Mouse (Mus musculus) adrenal gland, postnatal 36 days (tissue): Measurements from ENCODE around the gene Arl4d. TPM values are rescaled to one million over a fixed set of nuclear protein-coding genes. Genes with fewer than 3 reads are reported as not detected.

ENCODE experiments used
- DNase-seq, 2 experiments: peaks; one replicate each; pipeline ENCODE4 v3.0.0; 2021; ENCODE audit warnings: mixed read lengths in 1 of 2
- total RNA-seq, 2 experiments: library from RNA; stranded (reverse); gene quantifications; 2 replicates each; pipeline ENCODE4 v1.2.3; 2021

Arl4d gene
- total RNA-seq, 2 experiments from 2014 or later: 11.4 to 12.5 TPM

DNA sequence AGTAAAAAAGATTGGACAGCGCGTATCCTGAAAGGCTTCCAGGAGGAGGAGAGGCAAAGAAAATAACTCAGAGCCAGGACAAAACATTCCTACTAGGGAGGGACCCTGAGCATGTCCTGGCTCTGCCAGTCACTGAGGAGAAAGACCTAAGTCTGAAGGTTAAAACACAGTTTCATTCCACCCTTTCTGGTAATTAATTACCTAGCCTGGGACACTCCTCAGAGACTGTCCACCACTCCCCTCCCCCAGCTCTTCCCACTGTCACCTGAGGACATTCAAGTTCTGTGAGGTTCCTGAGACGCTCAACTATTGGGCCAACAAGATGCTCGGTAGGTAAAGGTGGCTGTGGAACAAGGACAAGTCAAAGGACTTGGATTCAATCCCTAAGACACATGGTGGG lies 10.0 kb downstream of the Arl4d start:
- no peak for DNase-seq

DNA sequence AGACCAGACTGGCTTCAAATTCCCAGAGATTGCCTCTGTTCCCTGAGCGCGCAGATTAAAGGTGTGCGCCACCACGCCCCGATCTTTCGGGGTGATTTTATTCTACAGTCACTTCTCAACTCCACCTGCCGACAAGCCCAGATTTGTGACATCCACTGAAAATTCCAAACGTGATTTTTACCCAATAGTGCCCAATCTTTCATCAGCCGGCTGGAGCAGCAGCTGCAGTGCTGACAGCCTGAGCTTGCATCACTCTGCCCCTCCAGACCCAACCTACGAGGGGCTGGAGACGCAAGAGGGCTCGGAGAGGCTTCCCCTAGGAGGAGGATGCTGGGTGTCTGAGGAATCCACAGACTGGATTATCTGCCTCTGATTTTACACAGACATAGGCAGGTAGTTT lies 12.3 kb downstream of the Arl4d start:
- no peak for DNase-seq

DNA sequence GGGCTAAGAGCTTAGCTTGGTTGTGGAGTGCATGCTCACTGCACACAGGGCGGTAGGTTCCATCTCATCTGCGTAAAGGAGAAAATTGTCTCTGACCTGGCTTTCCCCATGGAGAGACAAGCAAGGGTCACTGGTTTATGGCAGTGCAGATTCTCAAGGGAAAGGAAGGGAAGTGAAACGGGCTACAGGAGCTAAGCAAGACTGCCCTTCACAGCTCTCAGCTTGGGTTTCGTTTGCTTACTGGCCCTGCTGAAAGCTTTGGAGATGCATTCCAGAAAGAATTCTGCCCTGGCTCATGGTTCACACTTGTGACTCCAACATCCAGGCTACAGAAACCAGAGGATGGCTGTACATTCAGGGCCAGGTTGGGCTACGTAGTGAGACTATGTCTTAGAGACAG lies 13.4 kb downstream of the Arl4d start:
- no peak for DNase-seq

DNA sequence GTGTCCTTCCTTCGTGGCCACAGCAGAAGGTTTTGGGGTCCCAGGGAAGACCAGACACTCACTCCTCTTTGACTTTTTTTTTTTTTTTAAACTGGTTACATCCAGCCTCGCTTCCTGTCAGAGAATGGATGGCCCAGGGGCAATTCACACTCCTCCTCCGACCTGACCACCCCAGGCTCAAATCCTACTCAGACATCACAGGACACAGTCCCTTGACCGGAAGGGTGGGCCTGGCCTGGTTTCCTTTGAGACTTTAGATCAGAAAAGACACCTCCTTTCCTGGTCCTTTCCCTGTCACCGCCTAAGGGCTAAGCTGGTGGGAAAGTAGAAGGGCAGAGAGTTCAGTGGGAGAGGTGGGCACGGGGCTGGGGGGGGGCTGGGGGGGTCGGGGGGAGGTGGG lies 14.6 kb downstream of the Arl4d start:
- DNase-seq: no peak

DNA sequence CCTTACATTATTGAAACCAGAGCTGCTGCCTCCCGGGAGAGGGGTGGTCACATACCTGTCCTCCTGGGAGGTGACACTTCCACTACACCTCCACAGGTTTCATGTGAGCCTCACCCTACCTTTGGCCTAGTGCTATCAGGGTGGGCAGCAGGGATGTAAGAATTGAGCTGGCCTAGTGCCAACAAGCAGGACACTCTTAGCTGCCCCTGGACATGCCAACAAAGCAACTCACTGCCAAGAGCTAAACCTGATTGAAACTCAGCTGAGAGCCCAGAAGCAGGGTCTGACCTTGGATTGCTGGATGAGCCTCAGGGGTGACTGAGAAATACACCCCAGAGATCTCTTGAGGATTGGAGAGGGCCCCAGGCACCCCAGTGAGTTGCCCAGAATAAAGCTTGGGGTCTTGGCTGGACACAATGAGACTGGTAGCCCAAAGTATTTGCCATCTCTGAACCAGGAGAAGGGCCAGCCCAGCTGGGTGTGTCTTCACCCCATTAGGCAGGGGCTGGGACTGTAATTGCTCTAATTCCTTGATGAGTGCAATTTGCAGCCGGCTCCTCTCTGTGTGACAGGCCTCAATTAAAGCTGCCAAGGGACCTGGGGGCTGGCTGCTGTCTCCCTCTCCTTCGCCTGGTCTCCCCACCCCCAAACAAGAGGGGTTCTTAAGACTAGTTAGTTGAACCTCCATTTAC lies 15.4 kb downstream of the Arl4d start:
- DNase-seq: no peak

DNA sequence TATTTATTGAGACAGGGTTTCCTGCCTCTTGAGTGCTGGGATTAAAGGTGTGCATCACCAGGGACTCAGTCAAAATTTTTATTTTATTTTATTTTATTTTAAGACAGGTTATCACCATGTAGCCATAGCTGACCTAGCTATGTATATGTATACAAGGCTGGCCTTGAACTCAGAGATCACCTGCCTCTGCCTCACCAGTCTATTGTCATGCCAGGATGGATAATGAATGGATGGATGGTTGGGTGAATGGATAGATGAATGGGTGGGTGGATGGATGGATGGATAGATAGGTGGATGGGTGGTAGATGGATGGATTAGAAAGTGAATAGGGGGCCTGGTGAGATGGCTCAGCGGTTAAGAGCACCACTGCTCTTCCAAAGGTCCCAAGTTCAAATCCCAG lies 16.6 kb downstream of the Arl4d start:
- DNase-seq: no peak

DNA sequence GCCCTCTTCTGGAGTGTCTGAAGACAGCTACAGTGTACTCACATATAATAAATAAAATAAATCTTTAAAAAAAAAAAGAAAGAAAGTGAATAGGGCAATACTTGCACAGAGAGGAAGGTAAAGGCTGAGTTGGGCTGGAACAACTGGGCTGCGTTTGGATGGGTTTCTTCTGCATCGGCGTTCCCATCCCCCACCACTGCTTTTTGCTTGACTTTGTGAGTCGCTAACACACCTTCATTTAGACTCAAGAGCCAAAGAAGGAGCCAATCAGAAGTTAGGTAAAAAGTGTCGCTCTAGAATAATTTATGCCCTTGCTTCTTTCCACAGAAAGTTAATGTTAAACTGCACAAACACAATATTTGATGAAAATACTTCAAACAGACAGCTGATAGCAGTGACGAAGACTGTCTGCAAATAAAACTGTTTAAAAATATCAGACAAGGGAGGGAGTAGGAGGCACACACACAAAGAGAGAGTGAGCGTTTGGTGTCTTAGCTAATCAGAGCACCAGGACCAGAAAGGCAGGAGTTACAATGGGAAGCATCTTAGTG lies 17.1 kb downstream of the Arl4d start:
- DNase-seq: no peak

DNA sequence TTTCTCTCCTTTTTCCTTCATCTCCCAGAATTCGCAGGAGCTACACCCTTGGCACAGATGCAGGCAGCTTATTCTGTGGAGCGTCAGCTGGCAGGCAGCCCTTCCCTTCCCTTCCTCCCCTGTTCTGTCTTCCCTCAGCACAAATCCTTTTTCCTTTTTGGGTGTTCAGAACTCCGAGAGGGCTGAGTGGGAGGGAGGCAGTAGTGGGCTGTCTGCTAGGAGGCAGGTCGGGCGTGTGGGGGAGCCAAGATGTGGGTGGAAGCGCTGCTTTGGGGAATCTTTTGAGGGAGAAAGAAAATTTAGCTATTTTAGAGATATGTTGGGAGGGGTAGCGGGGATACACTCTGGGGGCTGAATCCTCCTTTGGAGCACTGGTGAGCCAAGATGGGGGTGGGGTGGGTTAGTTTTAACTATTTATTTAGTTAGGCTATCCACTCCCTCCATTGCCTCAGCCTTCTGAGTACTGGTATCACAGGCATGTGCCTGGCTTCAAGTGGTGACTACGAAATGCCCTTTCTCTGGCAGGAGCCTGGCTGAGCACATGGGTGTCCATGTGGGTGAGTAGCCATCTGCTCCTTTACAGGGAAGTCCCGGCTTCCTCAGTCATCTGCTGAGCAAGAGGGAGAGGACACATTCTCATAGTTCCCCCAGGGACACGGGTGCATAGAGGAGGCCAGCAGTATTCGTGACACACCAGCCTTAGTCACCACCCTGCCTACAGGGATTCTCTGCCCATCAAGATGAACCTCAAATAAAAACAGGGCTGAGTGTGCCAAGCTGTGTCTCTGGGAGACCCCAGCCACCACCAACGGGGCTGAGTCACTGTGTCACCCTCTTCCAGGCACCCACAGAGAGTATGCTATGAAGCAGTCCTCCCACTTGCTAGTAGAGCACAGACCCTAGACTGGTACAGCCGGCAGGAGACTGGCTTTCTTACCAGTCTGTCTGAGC lies 22.3 kb downstream of the Arl4d start:
- DNase-seq: peak; percentile 69 to 71

DNA sequence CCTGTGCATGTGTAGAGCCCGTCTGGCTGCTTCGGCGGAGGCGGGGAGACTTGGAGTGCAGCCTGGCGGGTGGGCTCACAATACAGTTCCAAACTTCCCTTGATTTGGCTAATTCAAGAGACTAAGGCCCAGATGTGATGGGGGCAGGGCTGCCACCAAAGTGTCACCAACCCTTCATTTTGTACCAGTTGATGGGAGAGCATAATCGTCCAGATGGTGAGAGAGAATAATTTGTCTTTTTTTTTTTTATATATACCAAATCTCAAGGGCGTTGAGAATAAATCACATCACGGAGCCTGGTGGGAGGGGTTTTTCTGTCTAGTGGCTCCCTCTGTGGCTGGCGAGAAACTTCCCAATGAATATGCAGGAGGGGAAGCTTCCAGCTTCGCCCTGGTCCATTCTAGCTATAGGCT lies 24.4 kb downstream of the Arl4d start:
- no peak for DNase-seq

DNA sequence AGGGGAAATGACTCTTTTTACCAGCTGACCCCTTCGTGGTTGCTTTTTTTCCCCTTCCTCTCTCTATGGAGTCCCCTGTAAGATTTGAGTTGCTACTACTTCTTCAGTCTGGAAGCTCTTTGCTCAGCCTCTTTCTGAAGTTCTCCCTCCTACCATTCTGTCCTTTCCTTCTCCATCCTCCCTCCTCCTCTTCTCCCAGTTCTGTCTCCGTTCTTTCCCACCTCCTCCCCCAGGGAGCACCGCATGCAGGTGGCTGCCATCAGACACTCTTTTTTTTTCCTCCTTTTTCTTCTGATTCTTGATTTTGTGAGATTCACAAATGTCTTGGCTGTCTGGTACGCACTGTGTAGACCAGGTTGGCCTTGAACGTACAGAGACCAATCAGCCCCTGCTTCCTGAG lies 25.0 kb downstream of the Arl4d start:
- no peak for DNase-seq

DNA sequence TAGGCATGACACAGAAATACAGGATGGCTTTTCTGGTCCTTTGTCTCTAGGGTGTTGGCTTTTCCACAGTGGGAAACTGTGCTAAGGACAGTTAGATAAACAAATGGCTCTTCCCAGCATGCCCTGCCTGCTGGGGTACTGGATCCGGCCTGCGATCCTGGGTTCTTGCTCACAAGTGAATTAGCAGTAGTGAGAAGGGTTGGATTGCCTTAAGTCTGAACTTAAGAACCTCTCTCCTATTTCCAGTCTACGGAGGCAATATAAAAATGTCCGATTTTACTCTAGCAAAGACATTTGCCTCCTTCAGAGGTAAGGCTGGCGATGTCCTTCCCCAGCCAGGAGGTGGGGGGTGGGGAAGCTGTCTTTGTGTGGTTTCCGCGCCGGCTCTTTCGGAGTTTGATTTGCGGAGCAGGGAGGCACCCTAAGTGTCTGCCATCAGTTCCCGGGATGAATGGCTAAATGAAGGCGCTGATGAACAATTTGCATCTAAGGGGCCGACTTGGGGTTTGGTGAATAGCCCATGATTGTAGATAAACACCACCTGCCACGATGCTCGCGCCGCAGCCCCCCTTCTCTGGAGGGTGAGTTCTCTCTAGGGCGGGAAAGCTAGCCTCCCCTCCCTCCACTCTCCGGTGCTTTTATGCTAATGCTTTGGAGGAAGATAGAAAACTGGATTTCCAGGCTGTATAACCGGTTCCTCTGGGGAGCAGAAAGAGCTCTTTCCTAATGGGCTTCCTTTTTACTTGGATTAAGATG lies 30.7 kb downstream of the Arl4d start:
- DNase-seq: no peak

DNA sequence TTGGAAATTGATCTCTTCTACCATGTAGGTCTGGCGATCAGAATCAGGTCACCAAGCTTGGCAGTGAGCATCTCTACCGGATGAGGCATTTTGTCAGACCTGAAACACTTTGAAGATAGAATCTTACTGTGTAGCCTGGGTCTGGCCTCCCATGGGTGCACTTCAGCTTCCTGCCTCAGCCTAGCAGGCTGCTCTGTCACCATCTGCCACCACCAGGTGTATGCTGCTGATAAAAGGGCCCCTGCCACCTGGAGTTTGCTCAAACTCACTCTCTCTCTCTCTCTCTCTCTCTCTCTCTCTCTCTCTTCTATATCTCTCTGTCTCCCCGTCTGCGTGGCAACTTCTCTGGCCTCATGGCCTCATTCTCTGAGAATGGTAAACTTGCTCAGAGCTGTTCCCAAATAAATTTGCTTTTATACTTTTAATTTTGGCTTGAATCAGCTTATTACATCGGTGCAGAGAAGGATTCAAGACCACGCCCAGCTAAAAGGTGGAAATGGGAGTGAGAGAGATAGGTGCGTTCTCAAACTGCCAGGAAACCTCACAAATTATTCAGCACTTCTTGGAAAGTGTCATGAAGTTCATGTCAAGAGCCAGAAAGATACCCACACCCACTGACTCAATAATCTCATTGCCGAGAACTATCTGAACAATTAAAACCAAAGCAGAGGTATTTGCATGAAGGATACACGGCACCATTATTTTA lies 32.0 kb downstream of the Arl4d start:
- DNase-seq: no peak

DNA sequence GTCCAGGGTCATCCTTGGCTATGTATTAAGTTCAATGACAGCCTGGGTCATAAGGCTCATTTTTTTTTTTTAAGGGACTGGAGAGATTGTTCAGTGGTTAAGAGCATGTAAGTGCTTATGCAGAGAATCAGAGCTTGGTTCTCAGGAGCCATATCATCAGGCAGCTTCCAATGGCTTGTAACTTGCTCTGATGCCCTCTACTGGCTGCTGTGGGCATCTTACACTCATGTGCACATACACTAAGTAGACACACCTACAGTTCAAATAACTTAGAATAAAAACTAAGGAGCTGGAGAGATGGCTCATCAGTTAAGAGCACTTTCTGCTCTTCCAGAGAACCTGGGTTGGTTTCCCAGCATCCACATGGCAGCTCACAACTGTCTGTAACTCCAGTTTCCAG lies 32.8 kb downstream of the Arl4d start:
- DNase-seq: no peak

DNA sequence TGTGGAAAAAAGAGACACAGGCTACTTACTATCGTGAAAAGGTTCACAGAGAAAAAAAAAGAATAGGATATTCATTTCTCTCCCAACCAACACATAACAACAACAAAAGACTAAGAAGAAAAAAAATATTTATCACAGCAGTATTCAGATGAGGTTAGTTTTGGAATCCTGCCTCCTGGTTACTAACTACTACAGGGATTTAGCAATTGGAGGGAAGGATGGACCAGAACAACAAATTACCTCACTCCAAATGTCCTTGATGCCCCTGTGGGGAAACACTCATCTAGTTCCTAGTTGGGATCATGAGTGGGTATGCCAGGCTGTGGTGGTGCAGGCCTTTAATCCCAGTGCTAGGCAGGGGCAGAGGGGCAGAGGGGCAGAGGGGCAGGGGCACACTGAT lies 34.2 kb downstream of the Arl4d start:
- no peak for DNase-seq

DNA sequence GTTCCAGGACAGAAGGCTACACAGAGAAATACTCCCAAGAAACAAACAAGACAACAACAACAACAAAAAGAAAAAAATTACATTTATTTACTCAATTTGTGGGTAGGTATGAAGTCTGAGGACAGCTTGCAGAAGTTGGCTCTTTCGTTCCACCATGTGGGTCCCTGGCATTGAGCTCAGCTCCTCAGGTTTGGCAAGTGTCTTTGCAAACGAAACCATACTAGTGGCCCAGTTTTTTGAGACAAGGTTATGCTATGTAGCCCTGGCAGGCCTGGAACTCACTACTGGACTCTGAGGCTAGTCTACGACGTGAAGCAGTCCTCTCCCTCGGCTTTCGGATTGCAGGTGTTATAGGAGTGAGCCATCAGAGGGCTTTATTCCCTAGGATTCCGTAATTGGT lies 34.6 kb downstream of the Arl4d start:
- no peak for DNase-seq

DNA sequence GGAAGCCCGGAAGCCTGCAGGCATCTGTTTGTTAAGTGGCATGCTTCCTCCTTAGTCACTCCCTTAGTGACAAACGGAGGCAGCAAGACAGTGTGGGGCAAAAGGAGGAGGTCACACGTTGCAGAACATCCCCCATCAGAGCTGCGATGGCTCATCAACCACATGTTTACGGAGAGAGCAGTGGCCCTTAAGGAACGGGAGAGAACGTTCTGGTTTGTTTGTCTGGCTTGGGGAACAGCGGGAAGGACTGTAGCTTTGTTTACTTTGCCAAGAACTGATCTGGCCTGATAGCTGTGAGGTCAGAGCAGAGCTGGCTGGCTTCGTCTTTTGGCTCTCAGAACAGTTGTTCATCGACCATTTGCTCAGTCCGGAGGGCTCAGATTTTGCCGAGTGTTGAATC lies 35.1 kb downstream of the Arl4d start:
- DNase-seq: peak; percentile 33 to 50

DNA sequence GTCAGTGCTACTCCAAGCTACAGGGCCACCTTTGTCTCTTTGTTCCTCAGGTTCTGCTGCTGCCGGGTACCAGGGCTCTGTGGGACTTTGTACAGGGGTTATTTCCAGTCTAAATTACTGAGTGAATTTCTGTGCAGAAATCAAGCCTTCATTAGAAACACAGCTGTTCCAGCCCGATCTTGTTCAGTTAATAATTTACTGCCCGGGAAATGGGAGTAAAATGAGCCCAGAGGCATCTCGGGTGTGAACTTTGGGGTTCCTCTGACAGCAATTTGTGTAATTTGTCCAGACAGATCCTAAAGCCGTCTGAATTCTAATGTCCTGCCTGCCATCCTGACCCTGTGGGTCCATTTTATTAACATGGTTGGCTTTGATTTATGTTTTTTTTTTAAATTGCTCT lies 38.7 kb downstream of the Arl4d start:
- DNase-seq: no peak

DNA sequence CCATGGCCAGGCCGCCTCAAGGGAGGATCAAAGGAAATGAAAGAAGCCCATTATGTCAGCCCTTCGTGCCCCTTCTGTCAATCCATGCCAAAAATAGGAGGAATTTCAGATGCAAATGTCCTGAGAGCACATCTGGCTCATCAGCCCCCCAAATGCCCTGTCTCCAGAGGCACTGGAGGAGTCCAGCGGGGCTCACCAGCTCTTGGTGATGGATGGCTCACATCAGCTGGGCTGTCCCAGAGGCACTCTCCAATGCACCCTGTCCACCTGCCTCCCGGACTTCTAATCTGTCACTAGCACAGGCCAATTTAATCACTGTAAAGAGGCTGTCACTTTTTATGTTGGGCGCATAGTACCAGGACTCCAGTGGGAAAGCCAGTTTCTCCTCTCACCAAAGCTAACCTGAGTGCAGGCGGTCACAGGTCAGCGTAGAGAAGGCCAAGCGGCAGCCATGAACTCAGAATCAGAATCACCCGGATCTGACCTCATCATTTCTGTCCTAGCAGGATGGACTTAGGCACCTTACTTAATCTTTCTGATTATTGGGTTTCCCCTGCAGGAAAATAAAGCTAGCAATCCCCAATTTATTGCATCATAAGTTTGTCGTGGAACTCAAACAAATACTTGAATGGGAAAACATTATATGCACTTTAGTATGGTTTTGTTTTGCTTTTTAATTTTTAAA lies 41.6 kb downstream of the Arl4d start:
- no peak for DNase-seq

DNA sequence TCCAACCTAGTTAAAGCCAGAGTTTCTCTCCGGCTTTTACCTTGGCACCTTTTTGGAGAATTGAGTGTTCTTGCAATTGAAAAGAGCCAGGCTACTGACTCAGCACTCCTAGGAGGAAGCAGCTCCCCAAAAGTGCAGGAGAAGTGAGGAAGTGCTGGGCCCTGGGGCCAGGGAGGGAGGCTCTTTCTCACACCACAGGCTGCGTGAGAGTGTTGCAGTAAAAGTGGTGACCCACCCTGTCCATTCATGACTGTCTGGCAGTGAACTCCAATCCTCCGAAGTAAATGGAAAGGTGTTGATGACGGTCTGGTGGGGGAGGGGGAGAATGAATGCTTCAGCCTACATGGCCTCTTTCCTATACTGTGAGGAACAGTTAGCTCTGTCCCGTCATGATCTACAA lies 43.1 kb downstream of the Arl4d start:
- no peak for DNase-seq

DNA sequence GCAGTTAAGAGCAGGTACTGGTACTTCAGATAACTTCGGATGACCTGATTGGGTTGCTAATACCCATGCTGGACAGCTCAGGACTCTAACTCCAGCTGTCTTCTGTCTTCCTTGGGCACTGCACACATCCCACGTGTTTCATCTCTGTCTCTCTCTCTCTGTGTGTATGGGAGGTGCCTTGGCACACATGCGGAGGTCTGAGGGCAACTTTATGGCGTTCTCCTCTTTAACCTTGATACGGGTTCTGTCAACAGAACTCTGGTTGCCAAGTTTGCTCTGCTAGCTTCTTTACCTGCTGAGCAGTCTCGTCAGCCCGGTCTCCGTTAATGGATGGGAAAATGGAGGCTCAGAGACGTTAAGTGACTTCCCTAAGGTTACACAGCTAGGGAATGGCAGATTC lies 47.5 kb downstream of the Arl4d start:
- DNase-seq: no peak

DNA sequence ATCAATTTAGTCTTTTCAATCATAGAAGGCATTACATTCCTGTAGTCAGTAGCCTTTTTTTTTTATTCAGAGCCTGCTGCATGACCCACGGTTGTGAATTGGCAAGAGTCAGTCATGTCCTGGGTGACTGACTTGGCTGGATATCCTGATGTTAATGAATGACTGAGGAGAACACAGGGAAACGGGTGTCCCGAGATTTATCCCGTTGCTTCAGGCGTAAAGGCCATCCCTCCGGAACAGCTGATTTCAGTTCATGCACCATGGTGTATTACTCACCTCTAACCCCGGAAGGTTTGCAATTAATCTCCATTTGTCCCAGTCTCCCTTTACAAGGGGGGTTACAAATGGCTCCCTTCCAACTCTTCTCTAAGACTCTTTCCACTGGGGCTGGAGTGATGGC lies 48.7 kb downstream of the Arl4d start:
- DNase-seq: no peak
